Mouse (Mus musculus) urinary bladder, adult 18-20 months (tissue): ENCODE data around the gene Asprv1.

Experiments
- DNase-seq, 2 experiments: peaks; one replicate each; pipeline ENCODE4 v3.0.0; 2022; ENCODE audit warnings: low spot score in 2 of 2, mixed read lengths in 2 of 2

Gene Asprv1

DNA sequence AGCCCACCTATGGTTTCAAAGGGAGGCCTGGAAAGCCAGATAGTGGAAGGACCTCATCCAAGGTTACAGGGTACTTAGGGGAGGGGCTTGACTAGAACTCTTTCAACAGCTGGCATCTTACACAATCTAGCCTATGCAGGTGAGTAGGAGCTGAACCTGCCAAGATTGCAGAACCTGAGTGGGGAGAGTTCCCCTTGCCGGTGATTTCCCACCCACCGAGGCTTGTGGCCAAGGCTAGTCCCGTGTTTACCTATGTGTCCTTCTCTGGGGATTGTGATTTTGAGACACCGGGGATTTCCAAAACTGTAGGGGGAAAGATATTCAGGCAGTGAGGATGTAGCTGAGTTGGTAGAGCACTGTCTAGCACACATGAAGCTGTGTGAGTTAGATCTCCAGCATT is 12.7 kb upstream of the Asprv1 start:
- DNase-seq = no peak

DNA sequence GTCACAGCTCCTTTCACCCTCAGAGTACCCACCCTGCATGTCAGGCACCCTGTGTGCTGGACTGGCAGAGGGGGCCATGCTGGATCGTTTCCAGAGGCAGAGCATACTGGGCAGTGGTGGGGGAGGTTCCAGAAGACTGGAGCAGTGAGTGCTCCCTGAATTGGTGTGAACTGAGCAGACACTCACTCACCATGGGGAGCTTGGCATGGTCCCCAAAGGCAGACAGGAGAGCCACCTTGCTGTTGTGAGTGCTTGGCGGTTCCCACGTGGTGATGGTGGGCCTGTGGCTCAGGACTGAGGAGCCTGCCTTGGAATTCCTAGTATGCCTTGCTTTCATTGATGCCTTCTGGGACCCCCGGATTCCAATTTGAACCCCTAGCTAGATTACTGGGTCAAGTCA is 4.8 kb upstream of the Asprv1 start:
- DNase-seq = no peak

DNA sequence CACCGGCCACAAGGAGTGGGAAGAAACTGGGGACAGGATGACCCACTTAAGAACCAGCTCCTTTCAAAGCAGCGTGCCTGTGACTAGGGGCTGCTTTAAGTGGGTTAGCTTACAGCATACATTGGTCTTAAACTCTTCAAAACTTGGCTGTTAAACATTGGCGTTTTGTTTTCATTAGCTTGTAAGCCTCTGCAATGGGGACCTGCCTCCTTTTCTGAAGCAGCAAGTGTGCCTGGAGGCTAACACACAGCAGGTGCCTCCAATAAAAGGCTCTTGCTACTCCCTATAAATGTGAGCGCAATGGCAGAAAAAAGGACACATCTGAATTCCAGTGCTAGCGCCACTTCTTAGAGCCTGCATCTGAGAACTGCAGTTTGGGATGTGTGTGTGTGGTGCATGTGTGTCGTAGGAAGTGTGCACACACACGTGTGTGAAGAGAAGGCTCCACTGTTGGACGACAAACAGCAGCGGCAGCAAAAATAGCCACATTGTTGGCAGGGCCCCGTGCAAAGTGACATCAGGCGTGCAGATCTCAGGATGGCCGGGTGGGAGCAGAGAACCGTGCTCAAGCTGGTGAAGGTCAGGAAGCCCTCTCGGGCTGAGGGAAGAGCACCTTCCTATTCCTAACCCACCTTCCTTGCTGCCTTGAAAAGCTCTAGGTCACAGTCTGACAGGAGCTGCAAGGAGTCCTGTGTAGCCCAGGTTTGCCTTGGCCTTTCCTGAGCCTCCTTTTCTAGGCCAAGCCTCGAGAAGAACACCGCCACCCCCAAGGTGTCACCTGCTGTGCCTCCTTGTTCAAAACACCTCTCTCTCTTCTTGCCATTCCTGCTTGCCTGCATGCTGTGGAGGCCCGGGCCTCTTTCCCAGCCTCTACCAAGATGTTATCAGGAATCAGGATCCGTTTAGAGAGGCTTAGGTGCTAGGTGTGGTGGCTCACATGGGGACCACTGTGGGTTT is 3.6 kb upstream of the Asprv1 start:
- DNase-seq = no peak

DNA sequence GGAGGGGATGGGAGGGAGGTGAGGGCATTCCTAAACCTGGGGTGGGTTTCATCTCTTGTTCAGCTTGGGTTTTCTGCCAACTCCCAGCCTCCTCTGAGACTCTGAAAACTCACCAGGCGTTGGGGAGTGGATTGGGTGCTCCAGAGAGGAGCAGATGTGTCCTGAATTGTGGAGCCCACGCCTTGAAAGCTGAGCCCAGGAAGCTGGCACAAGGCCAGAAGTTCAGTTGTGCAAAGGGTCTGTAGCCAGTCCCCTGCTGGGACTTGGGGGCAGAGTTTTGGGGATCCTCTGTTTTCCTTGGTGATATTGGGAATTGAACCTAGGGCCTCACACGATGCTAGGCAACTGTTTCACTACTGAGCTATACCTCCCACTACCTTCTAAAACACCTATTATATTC is 2.2 kb downstream of the Asprv1 start:
- DNase-seq = no peak

DNA sequence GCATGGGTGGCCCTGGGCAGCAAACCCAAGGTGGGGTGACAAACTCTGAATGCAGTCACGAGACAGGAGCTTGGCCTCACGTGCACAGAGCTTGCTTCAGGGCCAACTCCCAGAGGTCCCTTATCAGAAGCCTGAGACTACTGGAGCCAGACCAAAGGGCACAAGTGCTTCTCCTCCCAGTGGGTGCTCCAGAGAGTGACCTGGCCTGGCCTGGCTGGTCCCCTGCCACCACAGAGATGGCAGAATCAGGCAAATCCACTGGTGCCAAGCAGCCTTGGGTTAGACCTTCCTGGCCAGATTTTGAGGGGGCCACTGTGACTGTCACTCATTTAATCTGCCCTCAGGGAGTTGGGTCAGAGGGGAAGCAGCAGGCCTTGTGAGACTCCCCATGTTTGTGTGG is 8.5 kb downstream of the Asprv1 start:
- DNase-seq = peak in 1 of 2 experiments; percentile 17

DNA sequence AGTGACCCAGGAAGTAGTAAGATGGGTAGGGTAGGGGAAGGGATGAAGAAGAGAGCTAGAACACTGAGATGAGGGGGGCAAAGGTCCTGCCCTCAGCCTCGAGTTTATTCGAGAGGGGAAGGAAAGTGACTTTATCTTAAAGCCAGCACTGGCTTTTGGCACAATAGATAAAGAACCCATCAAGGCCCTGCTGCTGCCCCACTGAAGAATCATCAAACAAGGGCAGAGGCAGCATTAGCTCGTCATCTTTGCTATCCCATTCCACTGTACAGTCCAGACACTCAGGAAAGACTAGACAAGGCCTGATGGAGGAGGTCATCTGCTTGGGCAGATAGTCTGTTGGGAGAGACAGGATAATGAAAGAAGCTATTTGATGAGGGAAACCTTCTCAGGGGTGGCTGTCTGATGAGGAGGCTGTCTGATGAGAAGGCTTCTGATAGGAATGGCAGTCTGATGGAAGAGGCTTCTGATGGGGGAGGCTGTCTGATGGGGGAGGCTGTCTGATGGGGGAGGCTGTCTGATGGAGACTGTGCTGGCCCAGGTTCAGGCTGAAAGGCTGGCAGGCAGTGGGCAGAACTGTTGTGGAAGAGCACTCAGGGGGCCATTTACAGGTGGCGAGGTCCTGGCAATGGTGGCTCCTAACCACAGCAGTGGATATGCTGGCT is 9.3 kb downstream of the Asprv1 start:
- DNase-seq = no peak

DNA sequence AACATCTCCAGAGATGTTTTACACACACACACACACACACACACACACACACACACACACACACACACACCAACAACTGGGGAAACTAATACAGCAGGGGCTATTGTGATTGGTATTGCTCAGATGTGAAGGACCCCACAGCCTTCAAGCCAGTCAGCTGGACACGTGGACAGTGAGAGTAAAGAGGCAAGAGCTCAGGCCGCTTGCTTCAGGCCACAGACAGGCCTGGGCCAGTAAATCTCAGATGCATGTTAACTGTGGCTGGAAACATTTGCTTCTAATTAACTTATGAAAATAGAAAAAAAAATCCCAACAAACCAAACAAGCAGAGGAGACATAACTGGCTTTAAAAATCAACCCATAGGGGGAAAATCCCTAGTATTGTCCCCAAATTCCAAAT is 9.9 kb downstream of the Asprv1 start:
- no peak for DNase-seq

DNA sequence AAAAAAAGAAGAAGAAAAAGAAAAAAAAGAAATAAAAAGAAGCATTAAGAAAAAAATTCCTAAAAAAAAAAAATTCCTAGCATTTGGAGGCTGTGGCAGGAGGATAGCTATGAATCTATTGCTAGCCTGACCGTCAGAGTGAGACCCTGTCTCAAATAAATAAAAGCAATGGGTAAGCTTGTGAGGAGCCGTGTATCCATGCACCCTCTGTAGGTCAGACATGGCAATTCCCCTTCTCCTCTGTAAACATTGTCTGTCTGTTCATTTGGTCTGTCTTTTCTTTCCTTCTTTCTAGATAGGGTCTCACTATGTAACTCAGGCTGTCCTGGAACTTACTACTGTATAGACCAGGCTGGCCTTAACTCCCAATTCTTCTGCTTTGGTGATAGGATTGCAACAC is 10.5 kb downstream of the Asprv1 start:
- no peak for DNase-seq

DNA sequence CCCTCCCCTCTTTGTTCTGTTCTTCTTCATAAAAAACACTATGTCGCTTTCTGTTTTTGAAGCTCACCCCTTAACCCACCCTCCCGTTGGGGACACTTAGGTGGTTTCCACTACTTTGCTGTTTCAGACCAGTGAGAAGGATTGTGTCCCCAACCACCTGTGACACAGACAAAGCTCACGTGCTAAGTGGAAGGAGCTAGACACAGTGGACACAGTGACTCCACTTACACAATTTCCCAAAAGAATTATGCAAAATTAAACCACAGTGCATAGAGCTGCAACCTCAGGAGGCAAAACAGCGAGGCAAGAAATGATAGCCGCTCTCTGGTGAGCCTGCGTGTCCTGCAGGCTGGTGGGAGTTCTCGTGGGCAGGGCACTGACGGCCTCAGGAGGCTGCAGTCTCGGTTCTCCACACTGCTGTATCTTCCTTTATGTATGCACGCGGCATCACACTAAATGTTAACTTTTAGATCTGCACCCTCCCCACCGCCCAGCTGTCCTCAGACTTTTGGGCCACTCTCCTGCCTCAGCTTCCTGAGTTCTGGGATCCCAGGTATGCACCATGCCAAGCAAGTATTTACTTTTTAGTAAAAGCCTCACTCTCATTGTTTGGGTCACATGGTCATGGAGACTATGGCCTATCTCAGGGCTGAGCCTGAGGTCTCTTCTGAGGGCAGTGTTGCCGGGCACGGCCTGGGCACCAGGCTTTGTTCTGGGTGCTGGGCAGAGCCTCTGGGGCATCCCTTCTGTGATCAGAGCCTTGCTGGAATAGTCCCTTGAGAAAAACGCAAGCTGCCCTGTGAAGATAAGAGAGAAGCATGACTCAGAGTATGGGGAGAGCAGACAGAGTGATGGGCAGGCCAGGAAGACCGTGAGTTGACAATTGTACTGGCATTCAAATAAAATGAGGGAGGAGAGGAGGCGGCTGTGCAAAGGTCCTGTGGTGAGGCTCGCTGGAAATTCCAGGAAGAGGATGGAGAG is 11.5 kb downstream of the Asprv1 start:
- DNase-seq = no peak

DNA sequence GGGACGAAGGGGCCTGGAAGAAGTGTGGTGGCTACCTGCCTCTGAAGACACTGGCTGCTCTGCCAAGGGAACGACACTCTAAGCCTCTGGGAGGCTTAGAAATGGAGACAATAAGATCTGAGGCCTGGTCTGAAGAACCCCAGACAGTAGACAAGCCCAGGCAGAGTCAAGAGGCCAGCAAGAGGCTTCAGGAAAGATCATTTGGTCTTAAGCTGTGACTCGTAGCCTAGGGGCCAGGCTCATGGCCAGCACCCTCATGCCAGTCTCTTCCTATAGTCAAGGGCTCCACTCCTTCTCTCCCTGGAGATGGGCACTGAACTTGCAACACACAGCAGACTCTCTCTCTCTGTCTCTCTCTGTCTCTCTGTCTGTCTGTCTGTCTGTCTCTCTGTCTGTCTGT is 12.2 kb downstream of the Asprv1 start:
- no peak for DNase-seq

DNA sequence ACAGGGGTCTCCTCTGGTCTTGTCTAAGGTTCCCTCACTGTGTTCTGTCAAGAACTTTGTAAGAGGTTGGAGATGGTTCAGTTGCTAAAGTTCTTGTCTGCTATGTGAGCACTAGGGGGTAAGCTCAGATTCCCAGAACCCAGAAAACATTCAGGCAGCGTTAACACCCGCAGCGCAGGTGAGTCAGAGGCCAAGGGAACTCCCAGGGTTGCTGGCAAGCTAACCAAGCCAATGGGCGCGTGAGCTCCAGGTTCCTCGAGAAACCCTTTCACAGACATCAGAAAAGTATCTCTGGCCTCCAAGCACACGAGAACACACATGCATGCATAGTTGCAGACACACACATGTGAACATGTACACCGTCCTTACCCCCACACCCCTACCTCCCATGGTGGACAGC is 12.8 kb downstream of the Asprv1 start:
- no peak for DNase-seq

DNA sequence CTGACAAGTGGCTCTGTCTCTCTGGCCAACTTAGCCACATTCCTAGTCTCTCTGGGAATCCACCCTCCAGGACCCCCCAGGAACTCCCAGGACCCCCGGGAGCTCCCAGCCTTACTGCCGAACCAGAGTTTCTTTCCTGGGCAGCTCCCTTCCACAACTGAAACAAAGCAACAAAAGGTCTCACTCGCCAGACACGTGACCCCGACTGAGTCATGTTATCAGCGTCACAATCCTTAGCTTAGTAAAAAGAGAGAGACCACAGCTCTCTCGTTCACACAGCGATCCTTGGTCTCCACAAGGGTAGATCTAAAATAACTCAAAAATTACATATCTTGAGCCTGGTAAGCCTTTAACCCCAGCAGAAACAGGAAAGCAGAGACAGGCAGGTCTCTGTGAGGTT is 13.8 kb downstream of the Asprv1 start:
- DNase-seq = no peak

DNA sequence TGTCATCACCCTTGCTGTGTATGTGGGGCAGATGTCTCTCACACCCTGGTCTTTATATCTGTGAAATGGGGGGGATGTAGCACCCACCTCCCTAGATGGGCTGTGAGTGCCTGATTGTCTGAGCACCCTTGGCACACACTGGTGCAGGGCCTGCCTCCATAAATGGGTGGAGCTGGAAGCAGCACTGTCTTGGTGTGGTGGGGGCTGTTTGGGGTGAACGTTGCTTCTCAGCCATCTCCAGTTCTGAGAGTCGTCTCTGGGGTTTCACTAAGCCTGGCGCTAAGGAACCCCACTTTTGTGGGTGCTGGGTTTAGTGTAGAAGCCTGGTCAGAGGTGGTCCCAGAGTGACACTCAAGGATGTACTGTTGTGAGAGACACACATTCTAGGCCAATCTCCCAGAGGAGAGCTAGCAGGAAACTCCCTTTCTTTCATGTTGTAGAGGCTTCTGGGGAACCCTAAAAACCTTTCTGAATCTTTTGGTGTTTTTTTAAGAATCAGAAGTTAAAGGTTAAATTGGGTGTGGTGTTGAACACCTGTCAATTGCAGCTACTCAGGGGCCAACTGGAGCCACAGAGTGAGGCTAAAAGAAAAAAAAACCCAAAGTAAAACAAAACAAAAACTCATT is 16.9 kb downstream of the Asprv1 start:
- DNase-seq = no peak

DNA sequence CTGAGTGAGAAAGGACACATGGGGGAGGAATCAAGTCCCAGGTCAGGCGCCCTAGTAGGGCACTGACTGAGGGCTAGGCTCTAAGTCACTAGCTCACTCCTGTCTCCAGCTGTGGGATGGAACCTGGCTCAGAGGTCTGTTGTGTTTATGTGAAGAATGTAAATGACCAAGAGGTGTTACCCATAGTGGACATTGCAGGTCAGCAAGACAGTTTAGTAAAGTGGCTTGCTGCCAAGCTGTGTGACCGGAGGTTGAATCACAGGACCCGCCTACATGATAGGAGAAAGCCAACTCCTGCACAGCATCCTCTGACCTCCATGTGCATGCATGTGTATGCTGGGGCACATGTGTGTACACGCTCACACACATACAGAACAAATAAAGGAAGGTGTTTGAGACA is 17.6 kb downstream of the Asprv1 start:
- no peak for DNase-seq

DNA sequence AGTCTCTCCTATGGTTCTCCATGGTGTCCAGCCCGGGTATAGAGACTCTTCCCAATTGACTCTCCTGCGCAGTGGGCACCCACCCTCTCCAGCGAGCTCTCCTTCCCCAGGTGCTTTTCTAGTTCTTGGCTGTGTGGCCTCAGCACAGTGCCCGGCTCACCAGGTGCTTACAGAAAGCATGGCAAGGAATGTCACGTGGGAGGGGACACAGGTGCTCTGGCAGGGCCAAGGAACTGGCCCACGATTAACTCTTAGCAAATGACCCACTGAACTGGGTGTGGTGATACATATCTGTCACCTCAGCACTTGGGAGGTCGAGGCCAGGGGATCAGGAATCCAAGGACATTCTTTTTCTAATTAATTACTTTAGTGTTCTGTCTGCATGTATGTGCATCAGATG is 18.2 kb downstream of the Asprv1 start:
- DNase-seq = no peak

DNA sequence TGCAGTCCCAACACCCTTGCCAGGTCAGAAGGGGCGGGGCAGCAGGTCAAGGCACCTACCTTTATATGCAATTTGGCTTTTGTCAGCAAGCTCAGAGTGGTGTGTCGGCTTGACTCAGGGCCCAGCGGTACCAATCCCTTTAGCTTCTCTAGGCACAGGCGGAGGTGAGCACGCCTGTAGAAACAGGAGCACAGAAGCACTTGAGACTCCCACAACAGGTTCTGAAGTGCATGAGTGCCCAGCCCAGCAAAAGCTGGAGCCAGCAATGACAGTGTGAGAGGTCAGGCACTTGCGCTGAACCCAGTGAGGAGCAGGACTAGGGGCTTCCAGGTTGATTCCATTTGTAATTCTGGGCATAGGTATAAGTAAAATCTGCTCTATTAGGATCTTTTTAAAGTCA is 25.1 kb downstream of the Asprv1 start:
- no peak for DNase-seq

DNA sequence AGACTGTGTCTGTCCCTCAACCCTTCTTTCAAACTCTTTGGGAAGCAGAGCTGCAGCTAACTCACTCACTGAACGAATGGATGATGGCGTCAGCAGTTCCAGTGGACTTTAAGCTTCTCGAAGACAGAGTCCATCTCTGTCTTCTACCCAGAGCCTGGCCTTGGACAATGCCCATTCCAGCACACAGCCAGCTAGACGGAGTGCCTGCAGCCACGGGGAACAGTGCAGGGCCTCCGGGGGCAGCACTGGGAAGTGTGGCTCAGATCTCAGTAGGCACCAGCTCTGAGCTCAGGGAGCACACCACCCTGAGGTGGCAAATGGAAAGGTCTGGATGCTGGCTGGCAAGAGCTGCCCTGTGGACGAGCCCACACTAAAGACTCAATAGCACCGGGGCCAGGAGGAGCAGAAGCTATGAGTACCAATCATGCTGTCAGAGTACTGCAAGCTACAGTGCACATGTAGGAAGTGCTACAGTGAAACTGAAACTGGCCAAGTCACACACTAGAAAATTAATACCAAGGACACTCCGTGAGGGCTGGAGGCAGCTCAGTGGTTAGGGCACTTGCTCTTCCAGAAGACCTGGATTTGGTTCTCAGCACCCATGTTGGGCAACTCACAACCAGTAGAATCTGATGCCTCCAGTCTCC is 26.4 kb downstream of the Asprv1 start:
- DNase-seq = no peak

DNA sequence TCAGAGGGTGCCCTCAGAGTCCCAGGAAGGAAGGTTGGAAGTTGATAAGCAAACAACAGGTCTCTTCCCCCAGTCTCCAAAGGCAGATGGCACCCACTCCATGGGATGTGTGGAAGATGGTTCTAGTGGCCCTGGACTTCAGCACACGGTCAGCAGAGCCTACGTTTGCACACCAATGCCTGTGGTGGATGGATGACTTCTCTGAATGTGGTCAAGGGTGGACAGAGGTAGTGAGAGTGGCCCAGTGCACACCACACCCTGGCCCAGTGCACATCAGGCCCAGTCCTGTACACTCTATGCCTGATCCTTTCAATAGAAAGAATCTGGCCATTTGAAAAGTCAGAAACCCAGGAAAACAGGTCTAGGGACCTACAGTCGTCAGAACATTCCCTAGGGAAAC is 30.5 kb downstream of the Asprv1 start:
- DNase-seq = no peak

DNA sequence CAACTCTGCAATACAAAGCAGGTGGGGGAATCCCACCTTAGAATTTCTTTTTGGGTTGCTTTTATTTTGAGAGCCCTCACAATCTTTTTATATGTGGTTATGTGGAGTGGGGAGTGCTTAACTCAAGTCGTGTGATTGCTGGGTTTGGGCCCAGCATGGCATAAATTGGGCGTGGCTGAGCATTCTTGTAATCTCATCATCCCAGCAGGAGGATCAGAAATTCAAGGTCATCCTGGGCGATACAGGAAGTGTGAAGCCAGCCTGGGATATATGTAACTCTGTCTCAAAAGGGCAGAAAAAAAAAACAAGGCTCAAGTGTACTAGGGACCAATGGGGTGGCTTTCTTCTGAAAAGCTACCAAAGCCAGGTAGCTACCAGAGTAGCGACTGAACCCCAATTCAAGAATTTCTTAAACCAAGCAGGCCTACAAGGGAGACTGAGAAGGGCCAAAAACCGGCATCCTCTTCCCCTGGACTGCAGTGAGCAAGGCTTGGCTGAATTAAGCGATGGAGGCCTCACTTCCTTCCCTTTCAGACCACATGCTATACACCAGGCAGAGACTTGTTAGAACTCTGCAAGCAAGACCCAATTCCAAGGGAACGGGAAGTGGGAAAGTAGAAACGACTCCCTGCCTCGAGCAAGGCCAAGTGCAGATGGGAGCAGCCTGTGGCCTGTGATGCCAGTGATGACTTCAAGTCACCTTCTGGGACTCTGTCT is 32.4 kb downstream of the Asprv1 start:
- DNase-seq = no peak

DNA sequence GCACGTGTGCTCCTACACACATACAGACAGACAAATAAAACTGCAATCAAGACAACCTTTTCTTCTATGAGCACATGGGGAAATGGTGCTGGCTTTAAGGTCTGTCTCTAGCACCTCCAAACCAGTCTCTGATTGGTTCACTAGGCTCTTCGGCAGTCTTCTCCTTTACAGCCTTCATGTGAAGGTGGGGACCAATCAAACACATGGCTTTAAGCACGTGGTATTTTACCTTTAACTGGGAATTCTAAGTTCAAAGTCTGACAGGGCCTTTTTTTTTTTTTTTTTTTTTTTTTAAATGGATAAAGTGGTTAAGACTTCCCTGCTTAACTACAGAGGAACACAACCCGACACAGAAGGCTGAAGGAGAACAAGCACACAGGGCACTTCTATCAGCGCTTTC is 37.1 kb downstream of the Asprv1 start:
- no peak for DNase-seq
